In the genomic region with DNA sequence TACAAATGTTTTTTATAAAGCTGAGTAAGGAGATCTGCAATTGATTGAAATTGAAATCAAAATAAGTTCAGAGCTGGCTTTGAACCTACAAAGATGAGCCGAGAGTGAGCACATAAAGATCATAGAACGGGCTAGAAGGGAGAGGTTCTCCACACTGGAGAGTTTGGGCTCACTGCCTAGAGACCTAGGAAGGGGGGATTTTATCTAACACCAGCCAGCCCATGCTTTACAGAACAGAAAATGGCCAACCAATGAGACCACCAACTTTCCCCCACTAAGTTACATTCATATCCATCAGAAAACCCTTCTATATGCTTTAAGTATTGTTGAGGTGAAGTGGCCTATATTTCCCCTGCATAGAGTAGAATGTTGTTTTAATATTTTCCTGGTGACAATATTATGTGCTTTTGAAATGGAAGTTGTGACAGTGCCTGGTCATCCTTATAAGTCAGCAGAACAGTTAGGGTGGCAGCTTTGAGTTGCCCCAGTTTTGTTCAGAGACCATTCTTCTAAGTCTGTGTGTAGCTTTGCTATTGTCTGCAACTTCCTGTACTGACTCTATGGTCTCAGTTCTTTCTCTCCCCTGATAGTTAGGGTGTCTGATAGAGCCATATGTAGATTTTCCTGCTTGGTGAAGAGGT, we compare ENCODE assay signal across 28 mouse cellular contexts.
"Had no signal": no experiment of that assay in that cellular context is flagged by ENCODE, and none has a peak within 500 bp of the region (broad histone marks: within the 10 kb centered on the region; RNA-seq: fewer than 3 reads in every experiment).

No protein-coding gene starts in this region.

- H3K4me2 ChIP-seq: heart, embryonic 11.5 days; heart, embryonic 13.5 days; heart, embryonic 15.5 days; hindbrain, embryonic 12.5 days; hindbrain, embryonic 14.5 days; kidney, embryonic 15.5 days; limb, embryonic 12.5 days; liver, embryonic 11.5 days had no signal

- ATAC-seq: hindbrain, embryonic 16.5 days; inflammation-experienced regulatory T-cells, adult 6 months; intestine, embryonic 16.5 days had no signal

- H3K27ac ChIP-seq: heart, adult 2 months; heart, embryonic 13.5 days; heart, embryonic 15.5 days; hindbrain, embryonic 10.5 days; hindbrain, embryonic 12.5 days; hindbrain, embryonic 14.5 days; kidney, embryonic 15.5 days; kidney, postnatal 0 days; limb, embryonic 10.5 days; limb, embryonic 12.5 days had no signal

- H3K36me3 ChIP-seq: heart, embryonic 13.5 days; heart, embryonic 15.5 days; hindbrain, embryonic 10.5 days; hindbrain, embryonic 12.5 days; kidney, embryonic 15.5 days; limb, embryonic 10.5 days; limb, embryonic 12.5 days had no signal

- DNase-seq: gastrocnemius, postnatal 14 days; gastrocnemius, postnatal 36 days; heart, adult 11 months; heart, adult 2 months; heart, postnatal 14 days; heart, postnatal 36 days; kidney, adult 11 months; kidney, adult 2 months; kidney, adult 9 months; kidney, postnatal 14 days; kidney, postnatal 36 days; layer of hippocampus, adult 9-11 months; layer of hippocampus, postnatal 36 days; liver had no signal

- H3K27me3 ChIP-seq: heart, embryonic 13.5 days; heart, embryonic 15.5 days; hindbrain, embryonic 12.5 days; kidney, embryonic 15.5 days; limb, embryonic 12.5 days had no signal

- H3K9me3 ChIP-seq: heart, embryonic 13.5 days; heart, embryonic 15.5 days; hindbrain, embryonic 10.5 days; hindbrain, embryonic 12.5 days; kidney, embryonic 15.5 days; limb, embryonic 10.5 days; limb, embryonic 12.5 days had no signal

- H3K4me1 ChIP-seq: heart, embryonic 13.5 days; heart, embryonic 15.5 days; hindbrain, embryonic 10.5 days; hindbrain, embryonic 12.5 days; kidney, embryonic 15.5 days; limb, embryonic 10.5 days; limb, embryonic 12.5 days had no signal

- H3K9ac ChIP-seq: heart, embryonic 13.5 days; heart, embryonic 15.5 days; hindbrain, embryonic 12.5 days; hindbrain, embryonic 14.5 days; kidney, embryonic 15.5 days; limb, embryonic 12.5 days had no signal

- H3K4me3 ChIP-seq: heart, adult 2 months; heart, embryonic 13.5 days; heart, embryonic 15.5 days; hindbrain, embryonic 10.5 days; hindbrain, embryonic 12.5 days; kidney, embryonic 15.5 days; limb, embryonic 10.5 days; limb, embryonic 12.5 days had no signal
